ENCODE assay signal across 9 mouse cellular contexts in the genomic region with DNA sequence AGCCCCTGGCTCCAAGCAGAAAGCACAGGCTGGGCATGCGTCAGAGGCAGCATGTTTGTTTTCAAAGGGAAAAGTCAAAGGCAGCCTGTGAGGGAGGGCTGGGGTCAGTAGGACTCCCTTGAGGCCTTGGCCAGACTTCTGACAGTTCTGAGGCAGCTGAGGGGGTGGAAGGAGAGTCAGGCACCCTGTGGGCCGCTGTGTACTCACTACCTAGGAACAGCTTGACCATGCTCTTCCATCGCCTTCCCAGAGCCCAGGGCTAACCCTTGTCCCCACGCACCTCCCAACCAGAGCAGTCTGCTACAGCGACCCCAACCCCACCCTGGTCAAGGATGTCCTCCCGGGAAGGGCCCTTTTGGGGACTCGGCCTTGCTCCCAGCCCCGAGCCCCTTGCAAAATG. TPM values are rescaled to one million over a fixed set of nuclear protein-coding genes. Genes with fewer than 3 reads are reported as not detected.
A peak's percentile ranks its signal among the peaks of the same experiment; 100 is the strongest.
DNase-seq lines count a peak whose midpoint lies in the region; ATAC-seq lines count a peak whose summit lies in the region.
"Had no signal": no experiment of that assay in that cellular context is flagged by ENCODE, and none has a peak within 500 bp of the region (broad histone marks: within the 10 kb centered on the region; RNA-seq: fewer than 3 reads in every experiment).

No protein-coding gene starts in this region.

- H3K9me3 ChIP-seq in intestine, embryonic 14.5 days (ENCODE audit: control insufficient read depth, low read length): no peaks in the 10 kb centered on the region
- H3K9me3 ChIP-seq in lung, embryonic 16.5 days (ENCODE audit: control insufficient read depth, low read length): no peaks in the 10 kb centered on the region

- H3K4me2 ChIP-seq in intestine, embryonic 14.5 days (ENCODE audit: low read length): peak overlapping the region; percentile 89
- peak overlapping the region; percentile 99 for H3K4me2 ChIP-seq in lung, embryonic 16.5 days (ENCODE audit: low read depth, low read length)

- 44% methylated on average over 8 of the region's 8 CpGs for WGBS in intestine, embryonic 14.5 days
- WGBS in lung, embryonic 16.5 days: 32% methylated on average over 8 of the region's 8 CpGs

- peak overlapping the region; percentile 83; the same call in 1 of the 2 replicates for H3K27ac ChIP-seq in intestine, embryonic 14.5 days (ENCODE audit: low read depth)
- H3K27ac ChIP-seq in lung, embryonic 16.5 days (ENCODE audit: low read length): peak overlapping the region; percentile 75

- DNase-seq in adrenal gland, adult (ENCODE audit: inconsistent age in 2 of 2, low spot score in 1 of 2): peak; percentile 88 to 89
- no peak for DNase-seq in adrenal gland, postnatal 4 days (ENCODE audit: low spot score in 2 of 2)
- peak; percentile 45 for DNase-seq in adrenal gland, postnatal 25 days
- DNase-seq in intestine, embryonic 14.5 days (ENCODE audit: low spot score): no peak
- peak; percentile 83 for DNase-seq in testis, postnatal 14 days (ENCODE audit: low spot score)
- DNase-seq in layer of hippocampus, postnatal 14 days (ENCODE audit: low spot score in 2 of 2): no peak

- ATAC-seq in intestine, embryonic 14.5 days (replicated peaks; ENCODE audit: low FRiP score, low TSS enrichment, low read depth): no peak
- no peak for ATAC-seq in lung, embryonic 16.5 days (ENCODE audit: low read depth)
- ATAC-seq in CD4-positive, CD25-positive, alpha-beta regulatory T cell, adult 4 months: no peak

- peak overlapping the region; percentile 66; the same call in 1 of the 2 replicates for H3K4me3 ChIP-seq in intestine, embryonic 14.5 days (ENCODE audit: low read depth, low read length)
- no peak overlapping the region for H3K4me3 ChIP-seq in lung, embryonic 16.5 days (ENCODE audit: low read length)

- H3K36me3 ChIP-seq in intestine, embryonic 14.5 days (ENCODE audit: control insufficient read depth, insufficient read depth, low read length): peaks cover 40% of the 10 kb centered on the region
- H3K36me3 ChIP-seq in lung, embryonic 16.5 days (ENCODE audit: control insufficient read depth, insufficient read depth, low read length): peaks cover 20% of the 10 kb centered on the region

- H3K4me1 ChIP-seq in intestine, embryonic 14.5 days (replicated peaks; ENCODE audit: control insufficient read depth, insufficient read depth, low read length): peaks cover 27% of the 10 kb centered on the region
- peaks cover 28% of the 10 kb centered on the region for H3K4me1 ChIP-seq in lung, embryonic 16.5 days (replicated peaks; ENCODE audit: control insufficient read depth, insufficient read depth, low read length)

- no peak overlapping the region for H3K9ac ChIP-seq in intestine, embryonic 14.5 days (ENCODE audit: low read length)
- no peak overlapping the region for H3K9ac ChIP-seq in lung, embryonic 16.5 days (ENCODE audit: low read length)

- H3K27me3 ChIP-seq in intestine, embryonic 14.5 days (replicated peaks; ENCODE audit: control insufficient read depth, insufficient read depth, low read length): no peaks in the 10 kb centered on the region
- no peaks in the 10 kb centered on the region for H3K27me3 ChIP-seq in lung, embryonic 16.5 days (ENCODE audit: control insufficient read depth, insufficient read depth, low read depth, low read length)

RNA-seq across cellular contexts. Expression of a gene that starts 1.0 kb away (rescaled TPM):
- total RNA-seq in adrenal gland, postnatal 4 days (2021): 10 to 100 TPM; 82.6 to 88.9 TPM
- total RNA-seq in adrenal gland, postnatal 25 days (2021): 89.7 and 101 TPM in 2 replicates
- polyA plus RNA-seq in intestine, embryonic 14.5 days (2014; fragmentation: Nextera tagmentation; extraction: Ambion mirVana): 86.8 and 106 TPM in 2 replicates
- 118 and 121 TPM in 2 replicates for polyA plus RNA-seq in lung, embryonic 16.5 days (2015; fragmentation: Nextera tagmentation; extraction: Ambion mirVana)
- total RNA-seq in layer of hippocampus, postnatal 14 days (2021): 10 to 100 TPM; 38.8 to 46.1 TPM
- polyA plus RNA-seq in CD4-positive, CD25-positive, alpha-beta regulatory T cell, adult 4 months (2017; shearing (Covaris generic)): 10 to 100 TPM; 26.0 to 58.7 TPM

RNA-seq across cellular contexts. Expression of a gene that starts 15.5 kb away (rescaled TPM):
- total RNA-seq in adrenal gland, postnatal 4 days (2021): 100 to 1,000 TPM; 137 to 154 TPM
- total RNA-seq in adrenal gland, postnatal 25 days (2021): 82.0 and 88.2 TPM in 2 replicates
- 124 and 125 TPM in 2 replicates for polyA plus RNA-seq in intestine, embryonic 14.5 days (2014; fragmentation: Nextera tagmentation; extraction: Ambion mirVana)
- 106 and 108 TPM in 2 replicates for polyA plus RNA-seq in lung, embryonic 16.5 days (2015; fragmentation: Nextera tagmentation; extraction: Ambion mirVana)
- total RNA-seq in layer of hippocampus, postnatal 14 days (2021): 100 to 1,000 TPM; 253 to 259 TPM
- 10 to 100 TPM in 1 of 2 experiments, 1 to 10 TPM in 1; 5.9 to 15.0 TPM for polyA plus RNA-seq in CD4-positive, CD25-positive, alpha-beta regulatory T cell, adult 4 months (2017; shearing (Covaris generic))

RNA-seq across cellular contexts. Expression of a gene that starts 22.8 kb away (rescaled TPM):
- 1 to 10 TPM; 2.9 to 3.8 TPM for total RNA-seq in adrenal gland, postnatal 4 days (2021)
- 1.0 and 2.2 TPM in 2 replicates for total RNA-seq in adrenal gland, postnatal 25 days (2021)
- 1.2 and 2.0 TPM in 2 replicates for polyA plus RNA-seq in intestine, embryonic 14.5 days (2014; fragmentation: Nextera tagmentation; extraction: Ambion mirVana)
- 2.0 and 3.2 TPM in 2 replicates for polyA plus RNA-seq in lung, embryonic 16.5 days (2015; fragmentation: Nextera tagmentation; extraction: Ambion mirVana)
- 1 to 10 TPM; 1.1 to 1.4 TPM for total RNA-seq in layer of hippocampus, postnatal 14 days (2021)
- polyA plus RNA-seq in CD4-positive, CD25-positive, alpha-beta regulatory T cell, adult 4 months (2017; shearing (Covaris generic)): under 1 TPM; 0.43 to 0.89 TPM

RNA-seq across cellular contexts. Expression of a gene that starts 39.1 kb away (rescaled TPM):
- total RNA-seq in adrenal gland, postnatal 4 days (2021): 1 to 10 TPM in 1 of 2 experiments, under 1 TPM in 1; 0.59 to 1.8 TPM
- total RNA-seq in adrenal gland, postnatal 25 days (2021): 2.2 and 5.7 TPM in 2 replicates
- 0.55 and 1.1 TPM in 2 replicates for polyA plus RNA-seq in intestine, embryonic 14.5 days (2014; fragmentation: Nextera tagmentation; extraction: Ambion mirVana)
- 0.45 and 0.60 TPM in 2 replicates for polyA plus RNA-seq in lung, embryonic 16.5 days (2015; fragmentation: Nextera tagmentation; extraction: Ambion mirVana)
- not detected for total RNA-seq in layer of hippocampus, postnatal 14 days (2021)
- polyA plus RNA-seq in CD4-positive, CD25-positive, alpha-beta regulatory T cell, adult 4 months (2017; shearing (Covaris generic)): not detected
- total RNA-seq: common myeloid progenitor, adult 5-6 weeks had no signal

RNA-seq across cellular contexts. Expression of a gene that starts 53.9 kb away (rescaled TPM):
- 10 to 100 TPM; 31.0 to 32.4 TPM for total RNA-seq in adrenal gland, postnatal 4 days (2021)
- 24.3 and 29.8 TPM in 2 replicates for total RNA-seq in adrenal gland, postnatal 25 days (2021)
- 16.6 and 18.5 TPM in 2 replicates for polyA plus RNA-seq in intestine, embryonic 14.5 days (2014; fragmentation: Nextera tagmentation; extraction: Ambion mirVana)
- 19.8 and 21.4 TPM in 2 replicates for polyA plus RNA-seq in lung, embryonic 16.5 days (2015; fragmentation: Nextera tagmentation; extraction: Ambion mirVana)
- total RNA-seq in layer of hippocampus, postnatal 14 days (2021): 10 to 100 TPM; 18.7 TPM
- 10 to 100 TPM; 41.4 to 50.4 TPM for polyA plus RNA-seq in CD4-positive, CD25-positive, alpha-beta regulatory T cell, adult 4 months (2017; shearing (Covaris generic))

Comparison
In these comparisons a context has a peak if more than half of its experiments do, and no peak if none do; other contexts are left out.
1. DNase-seq: peak in adrenal gland, adult (2 of 2), adrenal gland, postnatal 25 days (single experiment) and testis, postnatal 14 days (single experiment); none in adrenal gland, postnatal 4 days (0 of 2), intestine, embryonic 14.5 days (single experiment) and layer of hippocampus, postnatal 14 days (0 of 2).